Mouse (Mus musculus) adrenal gland, postnatal 36 days (tissue): ENCODE results near the gene Atrnl1. TPM values are rescaled to one million over a fixed set of nuclear protein-coding genes. Genes with fewer than 3 reads are reported as not detected.

Experiments used
- DNase-seq, 2 experiments: peaks; one replicate each; pipeline ENCODE4 v3.0.0; 2021; ENCODE audit warnings: mixed read lengths in 1 of 2
- total RNA-seq, 2 experiments: library from RNA; stranded (reverse); gene quantifications; 2 replicates each; pipeline ENCODE4 v1.2.3; 2021

Atrnl1 gene
- total RNA-seq, 2 experiments from 2014 or later: 26.0 to 29.6 TPM

DNA sequence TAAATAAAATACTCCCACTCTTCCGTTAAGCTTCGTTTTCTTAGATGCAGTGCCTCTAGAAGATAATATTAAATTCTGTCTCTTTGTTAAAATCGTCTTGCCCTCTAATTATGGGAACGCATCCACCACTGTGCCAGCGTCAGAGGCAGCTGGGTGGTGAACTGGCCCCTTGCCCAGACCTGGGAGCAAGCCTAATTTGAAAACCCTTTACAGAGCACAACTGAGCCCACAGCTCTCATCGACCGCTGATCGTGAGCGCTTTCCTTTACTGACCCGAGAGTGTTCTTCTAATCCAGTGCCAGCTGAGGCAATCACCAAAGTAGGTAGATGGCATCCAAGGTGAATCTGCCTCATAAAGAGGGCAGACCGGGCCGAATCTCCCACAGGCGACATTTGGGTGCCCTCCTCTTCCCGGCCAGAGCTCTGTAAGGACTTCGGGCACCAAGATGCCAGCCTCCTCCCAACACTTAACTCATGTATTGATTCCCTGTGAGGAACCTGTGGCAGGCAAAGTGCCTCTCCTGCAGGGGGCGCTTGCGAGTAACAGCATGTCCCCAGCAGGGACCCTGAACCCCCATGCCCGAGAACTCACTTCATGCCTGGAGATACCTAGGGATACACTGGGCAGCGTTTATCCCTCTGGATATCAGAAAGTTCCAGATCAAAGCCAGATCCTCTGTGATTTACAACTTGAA lies 507.5 kb downstream of the Atrnl1 start:
- DNase-seq: peak; percentile 61 to 75

DNA sequence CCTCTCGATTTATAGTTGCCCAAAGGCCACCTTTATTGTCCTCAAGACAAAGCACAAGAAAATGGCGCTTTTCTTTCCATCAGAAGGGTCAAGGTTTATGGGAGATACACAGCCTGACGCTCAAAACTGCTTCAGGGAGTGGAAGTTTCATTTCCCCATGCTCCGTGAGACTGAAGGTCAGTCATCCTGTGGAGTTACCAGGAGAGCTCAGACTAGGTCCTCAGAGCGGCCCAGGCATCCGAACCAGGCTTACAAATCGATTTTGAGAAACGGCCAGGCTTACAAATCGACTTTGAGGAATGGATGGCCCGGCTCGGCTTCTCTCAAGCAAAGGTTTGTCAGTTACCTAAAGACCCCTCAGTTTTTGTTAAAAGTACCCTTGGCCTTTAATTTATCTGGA lies 508.0 kb downstream of the Atrnl1 start:
- peak; percentile 28 to 35 for DNase-seq

DNA sequence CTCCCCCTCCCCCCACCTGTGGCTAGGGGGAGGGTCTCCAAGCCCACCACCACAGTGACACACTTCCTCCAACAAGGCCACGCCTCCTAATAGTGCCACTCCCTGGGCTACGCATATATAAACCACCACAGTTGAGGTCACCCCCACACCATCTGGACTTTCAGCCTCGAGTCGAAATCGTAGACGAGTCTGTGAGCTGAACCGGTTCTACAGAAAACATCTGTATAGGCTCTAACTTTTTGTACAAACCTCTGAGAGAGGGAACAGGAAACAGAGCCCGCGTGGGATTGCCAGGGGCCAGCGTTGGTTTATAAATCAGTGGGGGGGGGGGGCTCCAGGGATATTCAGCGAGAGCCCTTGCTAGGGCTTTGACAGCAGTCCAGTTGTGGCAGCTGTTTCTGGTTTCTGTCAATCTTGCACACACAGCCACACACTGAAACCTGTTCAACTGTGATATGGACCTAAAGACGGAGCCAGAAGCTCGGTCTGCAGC lies 508.9 kb downstream of the Atrnl1 start:
- no peak for DNase-seq

DNA sequence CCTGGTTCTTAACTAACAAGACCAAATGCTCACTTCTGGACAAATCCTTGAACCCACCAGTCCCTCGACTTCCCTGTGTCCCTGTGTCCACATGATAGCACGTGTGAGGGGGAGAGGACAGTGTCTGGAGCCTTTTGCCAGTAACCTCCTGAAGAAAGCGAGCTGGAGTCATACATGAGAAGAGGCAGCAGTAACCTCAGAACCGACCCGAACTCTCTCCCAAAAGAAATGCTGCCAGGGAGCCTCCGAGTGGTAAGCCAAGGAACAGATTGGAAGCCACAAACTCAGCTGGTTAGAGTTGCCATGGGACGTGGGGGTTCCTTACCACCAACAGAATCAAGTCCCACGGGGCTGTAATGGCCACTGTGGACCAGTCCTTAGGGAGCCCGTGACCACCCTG lies 509.8 kb downstream of the Atrnl1 start:
- DNase-seq: no peak

DNA sequence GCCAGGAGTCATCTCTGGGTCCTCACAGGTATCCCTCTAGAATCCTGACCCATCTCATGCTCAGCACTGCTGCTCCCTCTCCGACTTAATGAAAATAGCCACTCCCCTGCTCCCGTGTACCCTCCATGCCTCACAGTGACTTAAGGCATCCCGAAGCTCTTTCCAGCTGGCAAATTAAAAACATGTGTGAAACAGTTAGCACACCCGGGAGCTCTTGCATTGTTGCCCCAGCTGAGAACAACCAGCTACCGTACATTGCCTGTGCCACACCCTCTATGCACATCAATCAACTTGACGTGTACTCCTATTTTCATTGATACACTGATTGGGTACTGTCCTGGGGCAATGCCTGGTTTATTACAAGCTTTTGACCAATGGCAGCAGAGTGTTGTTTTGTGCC lies 510.8 kb downstream of the Atrnl1 start:
- DNase-seq: no peak

DNA sequence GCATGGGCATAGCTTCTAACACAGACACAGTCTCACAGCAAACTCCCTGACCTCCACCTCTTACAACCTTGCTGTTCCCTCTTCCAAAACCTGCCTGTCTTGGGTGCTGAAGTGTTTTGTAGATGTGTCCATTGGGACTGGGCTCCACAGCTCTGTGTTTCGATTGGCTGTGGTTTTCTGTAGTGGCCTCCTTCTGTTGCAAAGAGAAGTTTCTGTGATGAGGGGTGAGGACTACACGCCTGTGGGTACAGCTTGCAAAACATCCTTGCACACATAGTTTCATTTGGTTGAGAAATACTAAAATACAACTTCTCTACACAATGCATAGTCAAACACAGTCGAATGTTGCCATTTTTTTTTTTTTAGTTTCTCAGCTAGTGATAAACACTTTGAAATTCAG lies 512.8 kb downstream of the Atrnl1 start:
- no peak for DNase-seq

DNA sequence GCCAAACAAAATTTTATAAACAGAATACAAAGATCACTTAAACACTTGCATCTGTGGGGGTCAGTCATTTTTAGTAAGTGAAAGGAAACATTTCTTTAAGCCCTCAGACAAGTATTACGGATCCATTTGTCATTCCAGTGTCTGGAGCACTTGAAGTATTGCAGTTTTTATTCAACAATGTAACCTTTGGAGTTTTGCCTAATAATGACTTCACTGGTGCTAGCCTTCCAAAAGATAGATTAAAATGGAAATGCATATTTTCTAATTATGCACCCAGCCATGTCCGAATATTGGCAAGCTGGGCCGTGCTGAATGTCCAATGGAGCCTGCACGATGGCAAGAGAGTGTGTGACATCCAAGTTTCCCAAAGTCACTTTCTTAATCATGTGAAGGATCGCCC lies 513.7 kb downstream of the Atrnl1 start:
- DNase-seq: no peak

DNA sequence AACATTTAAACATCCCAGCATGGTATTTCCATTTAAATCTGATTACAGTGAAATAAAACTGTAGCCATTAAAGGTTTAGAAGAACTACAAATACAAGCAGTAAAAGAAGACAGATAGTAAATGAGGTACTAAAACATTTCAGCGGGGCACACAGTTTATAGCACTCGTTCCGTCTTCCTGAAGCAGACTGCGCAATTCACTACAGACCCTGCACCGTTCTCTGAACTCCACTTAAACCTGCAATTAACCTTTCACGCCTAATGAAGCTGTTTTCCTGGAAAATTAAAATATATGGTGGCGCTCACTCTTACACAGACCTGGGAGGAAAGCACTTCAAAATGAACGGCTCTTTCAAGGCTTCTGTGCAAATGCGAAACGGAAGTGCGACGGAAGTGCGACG lies 514.2 kb downstream of the Atrnl1 start:
- DNase-seq: no peak

DNA sequence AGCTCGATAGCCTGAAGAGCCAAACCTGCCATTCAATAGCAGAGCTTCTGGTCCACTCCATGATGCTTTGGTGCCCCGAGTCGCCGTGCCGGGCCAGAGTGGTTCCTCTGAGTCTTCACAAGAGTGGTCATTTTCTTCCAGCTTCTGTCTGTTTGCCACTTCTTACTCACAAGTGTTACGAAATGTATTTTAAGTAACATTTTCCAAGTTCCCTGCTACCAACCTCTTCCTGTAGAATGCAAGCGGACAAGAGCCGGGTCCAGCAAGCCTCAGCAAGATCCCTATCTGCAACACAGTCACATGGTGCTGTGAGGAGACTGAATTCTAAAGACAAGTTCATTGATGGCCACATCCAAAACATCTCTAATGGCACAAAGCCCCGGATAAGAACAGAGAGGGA lies 521.1 kb downstream of the Atrnl1 start:
- no peak for DNase-seq

DNA sequence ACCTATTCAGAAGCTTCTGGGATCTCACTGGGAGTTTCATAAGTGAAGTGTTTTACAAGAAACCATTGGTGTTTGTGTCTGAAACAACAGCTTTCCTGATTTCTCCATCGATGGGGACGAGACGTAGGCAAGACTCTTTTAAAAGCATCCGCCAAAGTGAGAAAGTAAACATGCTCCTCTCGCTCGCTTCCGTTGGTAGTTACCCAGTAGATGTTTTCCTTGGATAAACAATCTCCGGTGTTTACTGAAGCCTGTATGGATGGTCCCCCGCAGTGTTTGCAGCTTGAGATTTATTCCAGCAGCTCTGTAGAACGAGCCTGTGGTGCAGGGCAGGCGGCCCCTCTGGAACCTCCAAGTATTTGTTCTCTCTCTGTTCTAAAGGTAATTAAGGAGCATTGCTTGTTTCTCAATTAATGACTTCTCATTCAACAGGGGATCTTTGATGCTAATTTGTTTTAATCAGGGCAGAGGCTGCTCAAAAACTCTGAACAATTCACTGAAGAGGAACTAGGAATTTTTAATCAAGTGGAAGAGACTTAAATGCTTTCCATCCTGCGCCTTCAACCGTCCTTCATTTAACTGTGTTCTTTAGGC lies 529.5 kb downstream of the Atrnl1 start:
- no peak for DNase-seq

DNA sequence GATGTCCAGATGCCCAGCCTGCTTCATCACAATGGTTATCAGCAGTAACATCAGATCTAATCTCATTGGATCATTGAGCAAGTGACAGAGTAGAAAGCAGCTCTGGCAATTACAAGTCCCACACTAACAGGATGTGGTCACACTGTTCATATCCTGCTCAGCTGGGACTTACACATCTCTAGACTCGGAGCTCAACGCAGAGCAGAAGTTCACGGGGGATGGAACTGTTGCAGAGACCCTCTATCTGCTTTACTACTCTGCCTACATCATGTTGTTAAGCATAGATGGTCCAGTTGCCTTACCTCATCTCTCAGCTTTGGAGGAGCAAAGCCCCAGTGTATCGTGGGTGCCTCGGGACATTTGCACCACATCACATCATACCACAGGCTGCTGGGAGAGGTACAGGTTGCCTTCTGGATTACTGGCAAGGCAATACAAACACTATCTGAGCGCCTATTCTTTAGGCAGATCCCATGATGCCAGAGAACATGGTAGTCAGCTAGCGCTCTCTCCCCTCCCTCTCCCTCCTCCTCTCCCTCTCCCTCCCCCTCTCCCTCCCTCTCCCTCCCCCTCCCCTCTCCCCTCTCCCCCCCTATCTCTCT lies 533.1 kb downstream of the Atrnl1 start:
- no peak for DNase-seq

DNA sequence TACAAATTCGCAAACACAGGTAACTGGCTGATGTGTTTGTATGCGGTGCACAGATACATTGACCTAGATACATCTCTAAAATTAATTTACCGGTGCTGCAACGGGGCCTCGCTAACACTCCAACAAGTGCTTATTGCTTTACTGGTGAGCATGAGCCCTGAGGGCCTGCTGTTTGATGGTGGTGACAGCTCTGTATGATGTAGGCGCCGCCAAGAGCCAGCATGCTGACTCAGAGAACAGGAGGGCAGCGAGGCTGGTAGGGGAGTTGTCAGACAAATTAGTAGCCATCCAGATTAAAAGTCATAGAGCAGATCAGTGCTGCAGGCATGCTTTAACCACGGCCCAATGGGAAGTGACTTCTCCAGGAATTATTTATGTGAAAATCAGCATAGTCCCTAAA lies 534.7 kb downstream of the Atrnl1 start:
- no peak for DNase-seq

DNA sequence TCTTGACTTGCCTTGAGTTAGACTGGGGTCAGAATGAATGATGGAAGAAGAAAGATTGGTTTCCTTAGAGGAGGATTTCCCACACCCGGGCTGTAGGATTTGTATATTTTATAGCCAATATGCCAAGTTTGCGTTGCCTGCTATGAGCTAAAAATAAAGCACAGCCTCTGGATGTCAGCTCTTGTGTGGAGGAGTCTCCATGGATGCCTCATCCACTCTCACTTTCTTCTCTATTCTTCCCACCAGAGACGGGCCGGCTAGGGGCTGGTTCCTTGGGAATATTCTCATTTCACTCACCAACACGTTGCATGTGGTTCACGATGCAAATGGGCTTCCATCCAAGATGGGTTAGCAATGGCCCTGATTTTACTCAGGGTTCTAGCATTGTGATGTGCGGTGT lies 540.4 kb downstream of the Atrnl1 start:
- no peak for DNase-seq

DNA sequence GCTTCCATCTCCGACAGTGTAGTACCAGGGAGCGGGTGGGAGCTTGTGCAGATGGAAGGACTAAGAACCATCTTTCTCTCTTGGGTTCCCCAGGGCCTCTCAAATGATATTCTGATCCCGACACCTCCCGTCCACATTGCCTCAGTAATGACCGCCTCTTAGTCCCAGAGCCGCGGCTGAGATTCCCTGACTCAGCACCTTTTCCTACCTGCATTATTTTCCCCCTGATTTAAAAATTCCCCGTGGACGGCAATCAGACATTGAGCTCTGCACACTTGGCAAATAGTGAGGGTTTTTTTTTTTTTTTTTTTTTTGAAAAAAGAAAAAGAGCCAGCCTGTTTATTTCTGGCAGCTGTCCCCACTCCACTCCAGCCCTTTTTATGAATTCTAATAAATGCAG lies 550.7 kb downstream of the Atrnl1 start:
- DNase-seq: no peak

DNA sequence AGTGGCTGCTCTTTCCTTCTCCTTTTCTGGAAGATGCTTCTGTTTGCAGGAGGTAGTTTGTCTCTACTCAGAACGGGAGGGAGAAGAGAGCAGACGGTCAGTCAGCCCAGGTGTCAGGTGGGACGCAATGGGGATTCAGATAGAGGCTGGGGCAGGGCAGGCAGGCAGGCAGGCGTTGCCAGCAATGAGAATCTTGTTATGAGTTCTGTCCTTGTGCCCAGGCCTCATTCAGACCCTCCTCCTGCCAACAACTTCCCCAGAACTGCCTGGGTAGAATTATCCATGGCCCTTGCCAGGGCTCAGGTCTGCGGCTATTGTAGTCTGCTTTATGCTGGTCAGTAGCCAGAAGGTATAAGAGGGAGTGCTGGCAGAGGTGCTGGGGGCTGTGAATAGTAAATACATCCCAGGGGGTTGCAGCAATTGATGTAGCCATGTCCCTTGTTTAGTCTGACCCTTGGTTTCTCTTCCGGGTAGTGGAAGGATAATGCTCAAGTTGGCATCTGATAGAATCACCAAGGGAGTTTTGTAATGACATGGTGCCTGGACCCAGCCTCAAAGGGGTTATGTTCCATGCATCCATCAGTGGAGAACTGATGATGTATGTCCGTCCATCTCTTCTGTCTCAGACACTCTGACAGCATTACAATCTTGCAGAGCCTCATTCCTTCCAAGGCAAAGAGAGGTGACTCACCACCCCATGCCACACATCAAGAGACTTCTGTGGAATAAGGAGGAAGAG lies 554.2 kb downstream of the Atrnl1 start:
- DNase-seq: no peak

DNA sequence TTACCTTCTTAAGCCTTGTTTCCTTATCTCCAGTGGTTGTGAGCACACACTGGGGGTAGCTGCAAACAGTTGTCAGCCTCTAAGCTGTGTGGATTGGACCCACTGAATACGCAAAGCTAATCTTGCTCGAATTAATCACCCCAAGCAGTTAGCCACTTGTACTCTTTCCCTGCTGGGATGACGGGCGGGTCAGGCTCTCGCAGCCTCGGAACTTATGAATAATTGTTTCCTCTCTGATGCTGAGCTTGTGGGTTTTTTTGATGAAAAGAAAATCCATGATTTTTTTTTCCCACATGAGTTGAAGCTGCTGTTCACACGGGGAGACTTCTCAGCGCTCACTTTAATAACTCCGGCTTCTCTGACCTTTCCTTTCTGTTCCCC lies 554.8 kb downstream of the Atrnl1 start:
- no peak for DNase-seq

DNA sequence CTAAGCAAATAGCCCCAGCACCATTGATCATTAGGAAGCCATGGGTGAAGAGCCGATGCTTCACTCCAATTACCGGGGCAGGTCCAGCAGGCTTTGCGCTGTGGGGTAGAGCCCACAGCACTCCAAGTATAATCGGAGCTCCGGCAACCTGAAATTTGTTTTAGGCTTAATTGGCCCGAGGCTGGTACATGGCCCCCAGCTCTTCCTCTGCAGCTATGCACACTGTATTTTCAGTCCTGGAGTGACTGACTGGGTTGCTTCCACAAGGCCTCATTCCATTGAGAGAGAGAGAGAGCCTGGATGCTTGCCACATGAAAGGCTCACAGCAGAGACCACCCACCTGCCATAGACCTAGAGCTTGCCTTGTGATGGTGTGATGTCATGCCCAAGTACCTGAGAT lies 555.3 kb downstream of the Atrnl1 start:
- no peak for DNase-seq

DNA sequence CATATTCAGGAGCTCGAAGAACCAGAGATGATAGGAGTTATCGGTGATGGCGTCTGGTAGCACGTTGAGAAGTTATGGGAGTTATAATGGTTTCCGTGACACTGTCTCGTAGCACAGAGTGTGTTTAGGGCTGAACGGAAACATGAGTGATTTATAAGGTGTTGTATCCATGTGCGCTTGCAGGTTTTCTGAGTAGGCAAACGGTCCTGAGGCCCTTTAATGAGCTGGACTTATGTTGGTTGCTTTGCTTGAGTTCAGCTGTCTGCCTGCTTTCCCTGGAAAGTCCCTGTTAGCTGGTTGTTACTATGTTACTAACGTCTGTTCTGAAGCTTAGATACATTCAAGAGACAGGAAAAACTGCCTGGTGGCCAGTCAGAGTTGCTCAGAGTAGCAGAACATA lies 567.6 kb downstream of the Atrnl1 start:
- DNase-seq: no peak

DNA sequence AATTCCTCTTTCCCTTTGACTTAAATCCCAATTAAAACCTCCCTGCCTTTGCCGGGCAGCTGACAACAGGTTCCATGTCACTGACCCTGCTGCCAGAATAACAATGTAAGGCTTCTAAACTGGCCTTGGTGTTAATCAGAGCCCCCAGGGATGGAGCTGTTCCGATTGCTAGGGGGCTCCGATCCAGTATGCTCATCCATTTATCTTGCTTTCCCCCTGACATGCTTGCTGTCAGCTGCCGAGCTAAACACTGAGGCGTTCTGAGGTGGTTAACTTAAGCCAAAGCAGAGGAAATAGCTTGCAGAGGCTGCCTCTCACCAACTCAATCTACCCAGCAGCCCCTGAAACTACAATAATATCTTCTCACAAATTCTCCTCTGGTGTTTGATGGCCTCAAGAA lies 569.9 kb downstream of the Atrnl1 start:
- no peak for DNase-seq
